Mouse (Mus musculus) midbrain, postnatal 0 days (tissue): ENCODE measurements around the gene Cd22. TPM values are rescaled to one million over a fixed set of nuclear protein-coding genes. Genes with fewer than 3 reads are reported as not detected.
"Not testable (repeated sequence)": the region's sequence is repeated elsewhere in the genome, so short reads cannot be mapped to it uniquely, and the experiment has no call there.

Source experiments
- ATAC-seq: fragments of 200-750 bp; cut with Nextera tagmentation; 2 replicates; pipeline ENCODE4 v1.8.0; 2017; ENCODE audit warnings: moderate number of reproducible peaks, mild to moderate bottlenecking, moderate TSS enrichment, moderate library complexity; ENCODE audit not compliant: low FRiP score
- DNase-seq: peaks from one replicate; pipeline ENCODE4 v3.0.0-alpha.2; 2015; ENCODE audit warnings: low spot score
- H3K27ac ChIP-seq: fragments of 300-500 bp; sonication (generic); 2 replicates; pipeline ENCODE4 v1.5.1; 2014; ENCODE audit warnings: low read depth, mild to moderate bottlenecking, low read length, mixed read lengths
- H3K27me3 ChIP-seq: fragments of 300-500 bp; sonication (generic); 2 replicates; pipeline ENCODE4 v1.6.1; 2014; ENCODE audit warnings: low read length, control low read depth, mixed read lengths; ENCODE audit not compliant: insufficient read depth
- H3K36me3 ChIP-seq: fragments of 300-500 bp; sonication (generic); 2 replicates; pipeline ENCODE4 v1.6.1; 2014; ENCODE audit warnings: low read length, control low read depth, mixed read lengths; ENCODE audit not compliant: insufficient read depth
- H3K4me1 ChIP-seq: fragments of 300-500 bp; sonication (generic); 2 replicates; pipeline ENCODE4 v1.6.1; 2014; ENCODE audit warnings: mild to moderate bottlenecking, control low read depth, antibody characterized with exemption, low read length, mixed read lengths; ENCODE audit not compliant: insufficient read depth
- H3K4me2 ChIP-seq: fragments of 300-500 bp; sonication (generic); 2 replicates; pipeline ENCODE4 v1.6.1; 2014; ENCODE audit warnings: low read depth, mild to moderate bottlenecking, low read length, mixed read lengths; ENCODE audit not compliant: poor library complexity, severe bottlenecking
- H3K4me3 ChIP-seq: fragments of 300-500 bp; sonication (generic); 2 replicates; pipeline ENCODE4 v1.5.1; 2014; ENCODE audit warnings: low read depth, mild to moderate bottlenecking, low read length, moderate library complexity
- H3K9ac ChIP-seq: fragments of 300-500 bp; sonication (generic); replicated peaks from 2 replicates; pipeline ENCODE4 v1.6.1; 2014; ENCODE audit warnings: mild to moderate bottlenecking, low read length, moderate library complexity, mixed read lengths; ENCODE audit not compliant: poor library complexity, severe bottlenecking
- H3K9me3 ChIP-seq: fragments of 300-500 bp; sonication (generic); 2 replicates; pipeline ENCODE4 v1.6.1; 2016; ENCODE audit warnings: low read length, control low read depth
- CTCF ChIP-seq: IDR thresholded peaks from 2 replicates; pipeline ENCODE4 v1.5.1; 2016; ENCODE audit warnings: antibody characterized with exemption, mild to moderate bottlenecking
- WGBS: fragments of 180-500 bp; shearing (Covaris S2); extraction: QIAGEN DNeasy Blood & Tissue Kit; methylation state at CpG from one replicate; pipeline ENCODE4 v1.1.7; 2014; 5-methylcytosine and 5-hydroxymethylcytosine counted together
- polyA plus RNA-seq: library from polyadenylated mRNA; unstranded; fragments of >200 nt; fragmentation: Nextera tagmentation; extraction: Ambion mirVana; gene quantifications from 2 replicates; pipeline ENCODE4 v1.2.1, GENCODE M21; 2015
- total RNA-seq: library from RNA; depleted of rRNA; stranded (reverse); fragments of >200 nt; gene quantifications from 2 replicates; pipeline ENCODE4 v1.2.3, GENCODE M21; 2014

The Cd22 gene
- total and polyA plus RNA-seq, 2 experiments from 2014 or later = 0.16 to 0.71 TPM

- Histone ChIP-seq H3K27ac (no peak overlapping the region), H3K4me3 (no peak overlapping the region), H3K4me1 (no peaks in the 10 kb centered on the region), H3K9me3 (no peaks in the 10 kb centered on the region), H3K9ac (no peak overlapping the region), H3K36me3 (no peaks in the 10 kb centered on the region), H3K27me3 (no peaks in the 10 kb centered on the region), H3K4me2 (no peak overlapping the region)
- no peak for TF ChIP-seq CTCF
- 87% methylated on average over 3 of the region's 3 CpGs for WGBS
- DNase-seq (no peak), ATAC-seq (no peak)
These were observed 39.8 kb downstream of the Cd22 start for GRCm38 (mm10) chr7:30840306-30840705.

GRCm38 (mm10) chr7:30837277-30837676 is 42.9 kb downstream of the Cd22 start:
- H3K27me3 ChIP-seq = no peaks in the 10 kb centered on the region

GRCm38 (mm10) chr7:30832684-30833083 is 47.5 kb downstream of the Cd22 start:
- H3K9me3 ChIP-seq, DNase-seq, H3K4me3 ChIP-seq, ATAC-seq, H3K4me1 ChIP-seq, H3K9ac ChIP-seq, H3K4me2 ChIP-seq, H3K27ac ChIP-seq, H3K36me3 ChIP-seq, H3K27me3 ChIP-seq: not testable (repeated sequence)
- 38% methylated on average over 7 of the region's 11 CpGs for WGBS

More at GRCm38 (mm10) chr7:30837277-30837676, 42.9 kb downstream of the Cd22 start:
- DNase-seq (no peak), ATAC-seq (no peak)
- no peak overlapping the region for H3K9ac ChIP-seq
- no peak for TF ChIP-seq CTCF
- no peaks in the 10 kb centered on the region for H3K9me3 ChIP-seq
- no peaks in the 10 kb centered on the region for H3K36me3 ChIP-seq
- H3K4me2 ChIP-seq = no peak overlapping the region
- no peak overlapping the region for H3K4me3 ChIP-seq
- H3K27ac ChIP-seq = no peak overlapping the region
- no peaks in the 10 kb centered on the region for H3K4me1 ChIP-seq

- H3K36me3 ChIP-seq = no peaks in the 10 kb centered on the region
- no peaks in the 10 kb centered on the region for H3K27me3 ChIP-seq
- no peaks in the 10 kb centered on the region for H3K9me3 ChIP-seq
- H3K27ac ChIP-seq = no peak overlapping the region
- TF ChIP-seq CTCF = no peak
- H3K9ac ChIP-seq = no peak overlapping the region
- no peak overlapping the region for H3K4me3 ChIP-seq
- ATAC-seq = no peak
- no peak for DNase-seq
- WGBS = 65% methylated on average over 17 of the region's 17 CpGs
- H3K4me1 ChIP-seq = no peaks in the 10 kb centered on the region
- H3K4me2 ChIP-seq = no peak overlapping the region
These were observed 47.9 kb downstream of the Cd22 start for GRCm38 (mm10) chr7:30832261-30832660.

- Histone ChIP-seq H3K36me3 (no peaks in the 10 kb centered on the region), H3K9me3 (no peaks in the 10 kb centered on the region), H3K9ac (no peak overlapping the region), H3K27ac (no peak overlapping the region), H3K4me2 (no peak overlapping the region), H3K4me3 (no peak overlapping the region), H3K27me3 (no peaks in the 10 kb centered on the region), H3K4me1 (no peaks in the 10 kb centered on the region)
- no peak for DNase-seq
- ATAC-seq = no peak
- TF ChIP-seq CTCF = no peak
- WGBS = 69% methylated on average over 3 of the region's 3 CpGs
These were observed 50.7 kb downstream of the Cd22 start for GRCm38 (mm10) chr7:30829428-30829827.

GRCm38 (mm10) chr7:30828871-30829270 is 51.3 kb downstream of the Cd22 start:
- not testable (repeated sequence) for H3K27me3 ChIP-seq

GRCm38 (mm10) chr7:30826660-30827059 is 53.5 kb downstream of the Cd22 start:
- no peaks in the 10 kb centered on the region for H3K4me1 ChIP-seq
- DNase-seq (no peak), ATAC-seq (no peak)
- no peak overlapping the region for H3K27ac ChIP-seq
- no peaks in the 10 kb centered on the region for H3K27me3 ChIP-seq
- 90% methylated on average over 10 of the region's 10 CpGs for WGBS
- no peak overlapping the region for H3K4me2 ChIP-seq
- no peak overlapping the region for H3K4me3 ChIP-seq
- no peak for TF ChIP-seq CTCF
- H3K36me3 ChIP-seq = no peaks in the 10 kb centered on the region
- H3K9me3 ChIP-seq = no peaks in the 10 kb centered on the region
- no peak overlapping the region for H3K9ac ChIP-seq

More at GRCm38 (mm10) chr7:30828871-30829270, 51.3 kb downstream of the Cd22 start:
- not testable (repeated sequence) for H3K9me3 ChIP-seq, H3K4me2 ChIP-seq, H3K4me3 ChIP-seq, DNase-seq, ATAC-seq, H3K9ac ChIP-seq, H3K4me1 ChIP-seq, H3K27ac ChIP-seq, H3K36me3 ChIP-seq
